Mouse (Mus musculus): Measurements from ENCODE around the gene Ociad2.

GRCm38 (mm10) chr5:73355393-73355792, 14.6 kb upstream of the Ociad2 start:
- TF ChIP-seq POLR2A (IDR thresholded peaks at IDR 0.05; ENCODE audit: extremely low read depth, insufficient read depth, low read length): no peak
- TF ChIP-seq CTCF (IDR thresholded peaks at IDR 0.05; ENCODE audit: low read depth, low read length): no peak
